Mouse (Mus musculus): ENCODE results near the gene Gm21987. TPM values are rescaled to one million over a fixed set of nuclear protein-coding genes. Genes with fewer than 3 reads are reported as not detected.

Gene Gm21987
- total and polyA plus RNA-seq, 3 experiments = 0.42 TPM; not detected in 2

GRCm38 (mm10) chr16:38385184-38385634, 38.4 kb downstream of the Gm21987 start (continued):
- TF ChIP-seq MAZ (IDR thresholded peaks at IDR 0.05; ENCODE audit: low read depth, low read length) = peak; percentile 33
- TF ChIP-seq RAD21 (IDR thresholded peaks at IDR 0.05; ENCODE audit: low read depth, low read length) = no peak; the same call in 1 of the 2 replicates
- no peak for TF ChIP-seq PAX5 (IDR thresholded peaks at IDR 0.05; ENCODE audit: low read length)
- no peak for TF ChIP-seq UBTF (IDR thresholded peaks at IDR 0.05; ENCODE audit: low read depth, low read length)
- no peak for TF ChIP-seq ZNF384 (IDR thresholded peaks at IDR 0.05; ENCODE audit: low read depth, low read length)
- no peak; the same call in 1 of the 2 replicates for TF ChIP-seq MAX (IDR thresholded peaks at IDR 0.05; ENCODE audit: low read length)
- TF ChIP-seq ZKSCAN1 (IDR thresholded peaks at IDR 0.05; ENCODE audit: borderline replicate concordance, low read depth, low read length) = no peak
- TF ChIP-seq CHD1 (IDR thresholded peaks at IDR 0.05; ENCODE audit: low read depth, low read length) = peak; percentile 87; the same call in 1 of the 2 replicates
- TF ChIP-seq POLR2A (IDR thresholded peaks at IDR 0.05; ENCODE audit: low read depth, low read length) = no peak
- no peak for TF ChIP-seq TBP (conservative IDR thresholded peaks at IDR 0.05; ENCODE audit: low read depth, low read length)
- TF ChIP-seq HCFC1 (IDR thresholded peaks at IDR 0.05; ENCODE audit: low read depth, low read length) = peak; percentile 33; the same call in 1 of the 2 replicates

- no peak for DNase-seq (ENCODE audit: extremely low read depth)
- Histone ChIP-seq H3K4me1 (ENCODE audit: control insufficient read depth in 1 of 2, insufficient read depth in 2 of 2) (peaks cover 34 to 54% of the 10 kb centered on the region in 2 experiments), H3K36me3 (replicated peaks in 1 of 2; ENCODE audit: control insufficient read depth in 1 of 2, insufficient read depth in 1 of 2, low read length in 1 of 2) (no peaks in the 10 kb centered on the region), H3K4me2 (ENCODE audit: insufficient read depth, low read depth, poor library complexity, severe bottlenecking) (peak overlapping the region; percentile 37), H3K9ac (ENCODE audit: insufficient read depth, low read depth) (peak overlapping the region; percentile 49), H3K4me3 (replicated peaks in 1 of 3; ENCODE audit: low read depth in 2 of 3, low read length in 2 of 3, poor library complexity in 1 of 3) (no peak overlapping the region), H3K79me2 (replicated peaks; ENCODE audit: control insufficient read depth, extremely low read depth, insufficient read depth, poor library complexity, severe bottlenecking) (0 out of 2 replicates have a peak, but pooled peaks cover 2% of the 10 kb centered on the region), H3K27me3 (replicated peaks) (no peaks in the 10 kb centered on the region), H3K27ac (ENCODE audit: insufficient read depth, low read depth) (peak overlapping the region; percentile 89), H3K9me3 (replicated peaks; ENCODE audit: low read length) (no peaks in the 10 kb centered on the region)
- dilution Hi-C loops (cut with MboI; ENCODE audit: extremely low pct_ligation_motif_present, extremely low pct_unique_long_range_greater_than_20kb, low sequenced_read_pairs) = no loop called here
- TF ChIP-seq BHLHE40 (IDR thresholded peaks at IDR 0.05; ENCODE audit: low read depth, low read length) (peak; percentile 92), MAFK (IDR thresholded peaks at IDR 0.05; ENCODE audit: insufficient replicate concordance, low read length) (peak; percentile 84), NELFE (IDR thresholded peaks at IDR 0.05; ENCODE audit: low read depth, low read length) (no peak), MXI1 (IDR thresholded peaks at IDR 0.05; ENCODE audit: low read depth, low read length) (no peak), JUND (conservative IDR thresholded peaks at IDR 0.05; ENCODE audit: low read depth, low read length) (peak; percentile 97), KAT2A (IDR thresholded peaks at IDR 0.05; ENCODE audit: insufficient replicate concordance, low read length) (no peak), NRF1 (IDR thresholded peaks at IDR 0.05; ENCODE audit: low read depth, low read length) (no peak), MEF2A (IDR thresholded peaks at IDR 0.05; ENCODE audit: borderline replicate concordance, low read depth, low read length) (peak; percentile 90), EP300 (IDR thresholded peaks at IDR 0.05; ENCODE audit: low read length) (peak; percentile 99), PAX5 (IDR thresholded peaks at IDR 0.05; ENCODE audit: low read length) (no peak), RAD21 (IDR thresholded peaks at IDR 0.05; ENCODE audit: low read depth, low read length) (no peak; the same call in none of the 2 replicates), JUN (IDR thresholded peaks at IDR 0.05; ENCODE audit: insufficient read depth, low read depth, low read length) (peak; percentile 97), UBTF (IDR thresholded peaks at IDR 0.05; ENCODE audit: low read depth, low read length) (no peak), ZMIZ1 (IDR thresholded peaks at IDR 0.05; ENCODE audit: low read depth, low read length) (no peak), TCF12 (IDR thresholded peaks at IDR 0.05; ENCODE audit: low read depth, low read length) (peak; percentile 88), SIN3A (IDR thresholded peaks at IDR 0.05; ENCODE audit: low read length) (0 out of 2 replicates have a peak, but pooled peaks have one; percentile 63), TBP (conservative IDR thresholded peaks at IDR 0.05; ENCODE audit: low read depth, low read length) (0 out of 2 replicates have a peak, but pooled peaks have one; percentile 44), RCOR1 (conservative IDR thresholded peaks at IDR 0.05; ENCODE audit: low read depth, low read length) (peak; percentile 97), GABPA (IDR thresholded peaks at IDR 0.05; ENCODE audit: insufficient replicate concordance, low read depth, low read length) (no peak), CHD2 (IDR thresholded peaks at IDR 0.05; ENCODE audit: low read length) (peak; percentile 87), CHD1 (IDR thresholded peaks at IDR 0.05; ENCODE audit: low read depth, low read length) (no peak), SMC3 (IDR thresholded peaks at IDR 0.05; ENCODE audit: low read depth, low read length) (peak; percentile 10; the same call in 1 of the 2 replicates), ELF1 (IDR thresholded peaks at IDR 0.05; ENCODE audit: low read depth, low read length) (no peak), USF2 (conservative IDR thresholded peaks at IDR 0.05; ENCODE audit: low read depth, low read length) (no peak), MAZ (IDR thresholded peaks at IDR 0.05; ENCODE audit: low read depth, low read length) (peak; percentile 89), IRF4 (IDR thresholded peaks at IDR 0.05; ENCODE audit: low read depth, low read length) (peak; percentile 97), HCFC1 (IDR thresholded peaks at IDR 0.05; ENCODE audit: low read depth, low read length) (no peak), ZNF384 (IDR thresholded peaks at IDR 0.05; ENCODE audit: low read depth, low read length) (0 out of 2 replicates have a peak, but pooled peaks have one; percentile 31), CTCF (conservative IDR thresholded peaks at IDR 0.05 in 1 of 2, IDR thresholded peaks at IDR 0.05 in 1 of 2; ENCODE audit: low read depth in 2 of 2, low read length in 2 of 2) (no peak), USF1 (IDR thresholded peaks at IDR 0.05; ENCODE audit: low read depth, low read length) (no peak), POLR2A (IDR thresholded peaks at IDR 0.05; ENCODE audit: low read depth, low read length) (no peak), MYC (IDR thresholded peaks at IDR 0.05; ENCODE audit: low read depth, low read length) (0 out of 2 replicates have a peak, but pooled peaks have one; percentile 30), ETS1 (conservative IDR thresholded peaks at IDR 0.05; ENCODE audit: low read depth, low read length) (peak; percentile 97)
- in situ Hi-C loops (cut with MboI; ENCODE audit: low pct_ligation_motif_present, low pct_unique_long_range_greater_than_20kb, low sequenced_read_pairs) = no loop called here
Observed at GRCm38 (mm10) chr16:38385700-38386099, 38.9 kb downstream of the Gm21987 start.

Data from CH12.LX (cell line).